Mouse (Mus musculus): ENCODE measurements around the gene Ier5. TPM values are rescaled to one million over a fixed set of nuclear protein-coding genes. Genes with fewer than 3 reads are reported as not detected.

The Ier5 gene
- polyA plus RNA-seq, 1 experiment, result 9.8 TPM

DNA sequence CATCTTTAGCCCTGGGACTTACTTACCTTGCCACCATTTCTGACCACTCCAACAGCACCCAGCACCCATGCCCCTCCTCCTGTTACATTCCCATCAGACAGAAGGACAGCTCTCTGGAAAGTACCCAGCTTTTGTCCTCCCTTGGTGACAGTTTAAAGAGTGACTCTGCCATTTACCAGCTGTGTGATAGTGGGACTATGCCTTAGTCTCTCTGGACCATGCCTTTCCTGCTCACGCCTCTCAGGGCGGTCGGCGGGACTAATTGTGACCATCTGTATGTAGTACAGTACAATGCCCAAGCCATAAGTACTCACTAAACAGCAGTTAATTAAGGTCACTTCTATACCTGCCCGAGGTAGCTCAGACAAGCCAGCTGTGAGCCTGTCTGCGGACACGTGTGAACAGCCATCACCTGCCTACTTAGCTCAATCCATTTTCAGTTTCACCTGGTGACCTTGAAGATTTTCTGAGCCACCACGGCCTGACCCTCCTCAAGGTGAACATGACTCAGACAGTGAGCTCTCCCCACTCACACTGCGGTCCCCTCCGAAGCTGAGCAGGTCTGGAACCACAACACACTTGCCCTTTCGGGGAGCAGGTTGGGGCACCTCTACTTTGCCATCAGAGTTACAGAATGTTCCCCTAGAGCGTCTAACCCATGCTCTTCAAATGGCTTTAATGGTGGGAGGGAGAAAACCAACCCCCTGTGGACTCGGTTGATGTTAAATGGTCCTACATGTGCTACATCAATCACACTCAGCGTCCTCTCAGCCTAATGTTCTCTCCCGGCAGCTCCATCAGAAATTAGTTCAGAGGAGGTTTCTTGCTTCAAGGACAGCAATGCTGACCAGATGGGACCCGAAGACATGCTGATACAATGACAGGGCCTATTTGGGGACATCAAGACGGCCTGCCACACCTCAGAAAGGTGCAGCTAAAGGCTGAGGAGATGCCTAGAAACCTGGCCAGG lies 38.3 kb downstream of the Ier5 start:
- Histone ChIP-seq H3K27me3 (replicated peaks; ENCODE audit: control insufficient read depth, insufficient read depth, low read length) (no peaks in the 10 kb centered on the region), H3K27ac (ENCODE audit: insufficient read depth, low read depth, low read length) (no peak overlapping the region), H3K36me3 (ENCODE audit: control insufficient read depth, insufficient read depth, low read length) (no peaks in the 10 kb centered on the region), H3K4me1 (ENCODE audit: control insufficient read depth, insufficient read depth, low read length) (peaks cover 27% of the 10 kb centered on the region), H3K4me3 (ENCODE audit: insufficient read depth, low read depth, low read length) (no peak overlapping the region)
- 87% methylated on average over 17 of the region's 17 CpGs for WGBS
- TF ChIP-seq POLR2A (IDR thresholded peaks at IDR 0.05; ENCODE audit: low read depth, low read length) (no peak), CTCF (conservative IDR thresholded peaks at IDR 0.05; ENCODE audit: insufficient read depth, insufficient read length, low read depth, low read length) (no peak)
- no peak for DNase-seq

DNA sequence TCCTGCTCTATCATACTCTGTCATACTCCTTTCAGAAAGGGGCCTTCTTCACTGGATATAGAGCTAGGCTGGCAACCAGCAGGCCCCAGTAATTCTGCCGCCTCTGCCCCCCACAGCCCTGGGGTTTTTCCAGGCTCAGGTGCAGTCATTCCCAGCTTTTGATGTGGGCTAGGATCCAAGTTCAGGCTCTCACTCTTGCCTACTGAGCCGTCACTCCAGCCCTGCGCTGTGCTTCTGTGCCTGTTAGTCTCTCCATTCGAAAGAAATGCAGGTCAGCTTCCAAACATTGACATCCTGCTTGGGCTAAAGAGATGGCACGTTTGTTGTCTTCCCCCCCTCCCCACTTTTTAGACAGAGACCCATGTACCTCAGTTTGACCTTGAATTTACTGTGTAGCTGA lies 39.2 kb downstream of the Ier5 start:
- Histone ChIP-seq H3K27ac (ENCODE audit: insufficient read depth, low read depth, low read length) (peak overlapping the region; percentile 51), H3K4me1 (ENCODE audit: control insufficient read depth, insufficient read depth, low read length) (peaks cover 30% of the 10 kb centered on the region), H3K27me3 (replicated peaks; ENCODE audit: control insufficient read depth, insufficient read depth, low read length) (no peaks in the 10 kb centered on the region), H3K4me3 (ENCODE audit: insufficient read depth, low read depth, low read length) (no peak overlapping the region), H3K36me3 (ENCODE audit: control insufficient read depth, insufficient read depth, low read length) (no peaks in the 10 kb centered on the region)
- DNase-seq, result peak; percentile 72
- 23% methylated on average over 5 of the region's 5 CpGs for WGBS
- TF ChIP-seq POLR2A (IDR thresholded peaks at IDR 0.05; ENCODE audit: low read depth, low read length), result no peak
- no peak for TF ChIP-seq CTCF (conservative IDR thresholded peaks at IDR 0.05; ENCODE audit: insufficient read depth, insufficient read length, low read depth, low read length)

DNA sequence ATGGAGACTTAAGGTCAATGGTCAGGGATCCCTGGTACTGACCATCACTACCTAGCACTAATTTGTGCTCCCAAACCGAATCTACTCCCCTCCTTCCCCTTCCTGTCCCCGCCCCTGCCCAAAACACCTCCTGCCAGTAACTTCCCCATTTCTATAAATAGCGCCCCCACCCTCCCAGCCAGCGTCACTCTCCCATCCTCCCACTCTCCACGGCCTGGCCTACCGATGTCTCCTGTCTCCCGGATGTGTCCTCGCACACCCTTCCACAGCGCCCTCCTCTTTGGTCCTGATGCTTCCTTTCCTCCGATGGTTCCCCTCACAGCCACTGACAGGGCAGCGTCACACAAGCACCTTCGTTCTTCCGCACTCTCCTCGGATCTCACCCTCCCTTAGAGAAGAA lies 39.9 kb downstream of the Ier5 start:
- Histone ChIP-seq H3K27me3 (replicated peaks; ENCODE audit: control insufficient read depth, insufficient read depth, low read length) (no peaks in the 10 kb centered on the region), H3K36me3 (ENCODE audit: control insufficient read depth, insufficient read depth, low read length) (no peaks in the 10 kb centered on the region), H3K4me1 (ENCODE audit: control insufficient read depth, insufficient read depth, low read length) (peaks cover 30% of the 10 kb centered on the region), H3K27ac (ENCODE audit: insufficient read depth, low read depth, low read length) (peak overlapping the region; percentile 51), H3K4me3 (ENCODE audit: insufficient read depth, low read depth, low read length) (no peak overlapping the region)
- TF ChIP-seq CTCF (conservative IDR thresholded peaks at IDR 0.05; ENCODE audit: insufficient read depth, insufficient read length, low read depth, low read length) (no peak), POLR2A (IDR thresholded peaks at IDR 0.05; ENCODE audit: low read depth, low read length) (no peak)
- 50% methylated on average over 14 of the region's 14 CpGs for WGBS
- DNase-seq, result peak; percentile 81

DNA sequence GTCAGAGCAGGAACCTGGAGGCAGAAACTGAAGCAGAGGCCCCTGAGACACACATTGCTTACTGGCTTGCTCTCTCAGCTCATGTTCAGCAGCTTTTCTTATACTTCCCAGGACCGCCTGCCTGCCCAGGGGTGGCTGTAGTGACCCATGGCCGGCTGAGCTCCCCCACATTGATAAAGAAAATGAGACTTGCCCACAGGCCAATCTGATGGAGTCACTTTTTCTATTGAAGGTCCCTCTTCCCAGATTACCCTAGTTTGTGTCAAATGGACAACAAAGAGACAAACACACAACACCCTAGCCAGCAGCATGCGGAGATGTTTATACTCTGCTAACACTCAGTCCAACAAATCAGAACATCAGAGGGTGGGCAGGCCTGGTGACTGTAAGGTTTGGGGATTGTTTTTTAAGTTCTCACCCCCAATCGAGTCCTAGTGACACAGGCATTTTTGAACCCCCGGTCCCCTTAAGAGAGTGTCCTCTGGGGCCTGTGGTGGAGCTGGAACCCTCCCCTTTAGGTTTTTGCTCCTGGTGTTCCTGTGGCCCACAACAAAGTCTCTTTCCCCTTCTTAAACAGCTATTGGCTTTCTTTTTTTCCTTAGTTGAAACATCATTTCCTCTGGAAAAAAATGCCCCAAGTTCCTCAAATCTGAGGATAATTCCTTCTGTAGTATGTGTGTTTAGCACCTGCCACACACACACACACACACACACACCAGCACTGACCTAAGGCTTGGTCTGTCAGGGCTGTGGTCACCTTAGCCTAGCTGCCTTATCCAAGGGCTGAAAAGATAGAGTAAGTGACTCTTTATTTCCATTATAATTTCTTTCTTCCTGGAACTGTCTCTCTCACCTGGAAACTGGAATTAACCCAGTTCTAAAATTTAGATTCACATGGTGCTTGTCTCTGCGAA lies 41.1 kb downstream of the Ier5 start:
- Histone ChIP-seq H3K27me3 (replicated peaks; ENCODE audit: control insufficient read depth, insufficient read depth, low read length) (no peaks in the 10 kb centered on the region), H3K27ac (ENCODE audit: insufficient read depth, low read depth, low read length) (no peak overlapping the region), H3K36me3 (ENCODE audit: control insufficient read depth, insufficient read depth, low read length) (no peaks in the 10 kb centered on the region), H3K4me1 (ENCODE audit: control insufficient read depth, insufficient read depth, low read length) (peaks cover 23% of the 10 kb centered on the region), H3K4me3 (ENCODE audit: insufficient read depth, low read depth, low read length) (no peak overlapping the region)
- no peak for TF ChIP-seq POLR2A (IDR thresholded peaks at IDR 0.05; ENCODE audit: low read depth, low read length)
- no peak for TF ChIP-seq CTCF (conservative IDR thresholded peaks at IDR 0.05; ENCODE audit: insufficient read depth, insufficient read length, low read depth, low read length)
- 80% methylated on average over 6 of the region's 6 CpGs for WGBS
- no peak for DNase-seq

DNA sequence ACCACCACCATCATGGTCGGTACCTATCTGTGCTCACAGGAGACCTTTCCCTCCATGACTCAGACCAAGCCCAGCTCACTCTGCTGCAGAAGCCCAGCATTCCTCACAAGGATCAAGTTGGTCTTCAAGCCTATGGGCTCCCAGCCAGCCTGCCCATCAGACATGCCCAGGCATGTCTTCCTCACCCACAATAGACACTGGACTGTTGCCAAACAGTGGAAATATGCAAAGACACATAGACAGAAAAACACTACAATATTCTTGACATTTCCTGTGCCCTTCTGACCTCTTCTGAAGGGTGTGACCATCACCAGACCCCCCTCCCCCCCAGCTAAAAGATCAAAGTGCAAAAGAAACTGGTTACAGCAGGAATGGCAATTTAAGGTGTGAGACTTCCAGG lies 43.3 kb downstream of the Ier5 start:
- no peak for TF ChIP-seq POLR2A (IDR thresholded peaks at IDR 0.05; ENCODE audit: low read depth, low read length)
- TF ChIP-seq CTCF (conservative IDR thresholded peaks at IDR 0.05; ENCODE audit: insufficient read depth, insufficient read length, low read depth, low read length), result no peak
- Histone ChIP-seq H3K27me3 (replicated peaks; ENCODE audit: control insufficient read depth, insufficient read depth, low read length) (no peaks in the 10 kb centered on the region), H3K4me3 (ENCODE audit: insufficient read depth, low read depth, low read length) (no peak overlapping the region), H3K4me1 (ENCODE audit: control insufficient read depth, insufficient read depth, low read length) (peaks cover 35% of the 10 kb centered on the region), H3K36me3 (ENCODE audit: control insufficient read depth, insufficient read depth, low read length) (no peaks in the 10 kb centered on the region), H3K27ac (ENCODE audit: insufficient read depth, low read depth, low read length) (no peak overlapping the region)
- whole genome bisulfite sequencing, result 81% methylated on average over 1 of the region's 1 CpGs
- DNase-seq, result peak; percentile 35

DNA sequence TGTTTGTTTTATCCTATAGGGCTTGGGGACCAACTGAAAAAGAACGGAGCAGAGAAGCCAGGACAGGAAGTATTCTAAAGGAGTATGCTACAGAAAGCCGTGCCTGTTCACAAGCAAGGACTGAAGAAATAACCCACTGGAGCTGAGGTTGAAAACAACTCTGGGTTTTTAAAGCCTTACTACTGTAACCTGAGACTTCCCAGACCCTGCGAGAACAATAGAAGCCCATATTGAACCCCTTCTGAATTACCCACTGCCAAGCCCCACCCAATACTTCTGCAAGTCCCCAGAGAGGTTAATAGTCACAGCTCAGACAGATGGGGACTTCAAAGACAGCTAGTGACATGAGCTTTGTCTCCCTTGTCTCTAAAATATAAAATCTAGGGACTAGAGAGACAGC lies 44.4 kb downstream of the Ier5 start:
- Histone ChIP-seq H3K27ac (ENCODE audit: insufficient read depth, low read depth, low read length) (no peak overlapping the region), H3K27me3 (replicated peaks; ENCODE audit: control insufficient read depth, insufficient read depth, low read length) (no peaks in the 10 kb centered on the region), H3K36me3 (ENCODE audit: control insufficient read depth, insufficient read depth, low read length) (no peaks in the 10 kb centered on the region), H3K4me1 (ENCODE audit: control insufficient read depth, insufficient read depth, low read length) (peaks cover 34% of the 10 kb centered on the region), H3K4me3 (ENCODE audit: insufficient read depth, low read depth, low read length) (no peak overlapping the region)
- DNase-seq, result no peak
- 57% methylated on average over 3 of the region's 3 CpGs for WGBS
- TF ChIP-seq POLR2A (IDR thresholded peaks at IDR 0.05; ENCODE audit: low read depth, low read length), result no peak
- TF ChIP-seq CTCF (conservative IDR thresholded peaks at IDR 0.05; ENCODE audit: insufficient read depth, insufficient read length, low read depth, low read length), result no peak
